Mouse (Mus musculus): ENCODE results near the gene Accs.
A peak's percentile ranks its signal among the peaks of the same experiment; 100 is the strongest.

Gene Accs

GRCm38 (mm10) chr2:93790798-93791345 is 58.9 kb downstream of the Accs start:
- DNase-seq, result no peak

- no peak for DNase-seq
Measured at GRCm38 (mm10) chr2:93788557-93788956, 61.2 kb downstream of the Accs start.

GRCm38 (mm10) chr2:93786175-93786574 is 63.6 kb downstream of the Accs start:
- DNase-seq, result peak; percentile 86

- DNase-seq, result no peak
Measured at GRCm38 (mm10) chr2:93785432-93785798, 64.3 kb downstream of the Accs start.

- no peak for DNase-seq
Measured at GRCm38 (mm10) chr2:93784721-93785431, 64.9 kb downstream of the Accs start.

- no peak for DNase-seq
Measured at GRCm38 (mm10) chr2:93783926-93784539, 65.7 kb downstream of the Accs start.
